Mouse (Mus musculus) liver, adult 2 months (tissue): Measurements from ENCODE around the gene Zfp114.

Experiments
- CTCF ChIP-seq: fragments of 200-500 bp; IDR thresholded peaks from 2 replicates; pipeline ENCODE4 v1.5.1; 2011; ENCODE audit warnings: low read depth, low read length, control low read depth
- POLR2A ChIP-seq: fragments of 200-500 bp; IDR thresholded peaks from 2 replicates; pipeline ENCODE4 v1.6.1; 2011; ENCODE audit warnings: low read length, control low read depth; ENCODE audit not compliant: insufficient read depth; ENCODE audit errors: extremely low read depth

DNA sequence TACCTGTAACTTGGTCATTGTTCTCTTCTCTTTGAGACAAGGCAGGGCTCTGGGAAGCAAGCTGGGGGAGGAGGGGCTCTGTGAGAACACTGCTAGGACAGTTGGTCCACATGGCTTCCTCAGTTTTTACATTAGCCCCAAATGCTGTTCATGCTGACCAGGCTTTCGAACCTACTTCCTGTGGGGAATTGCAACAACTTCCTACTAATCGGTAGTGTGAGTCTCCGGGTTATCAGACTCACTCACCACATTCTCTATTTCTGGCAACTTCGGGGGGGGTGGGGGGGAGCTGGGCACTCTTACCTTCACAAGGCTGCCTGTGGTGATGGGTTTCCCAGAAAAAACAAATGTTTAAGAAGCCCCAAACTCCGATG is 14.7 kb downstream of the Zfp114 start:
- TF ChIP-seq CTCF (no peak), POLR2A (no peak)
